In the genomic region with DNA sequence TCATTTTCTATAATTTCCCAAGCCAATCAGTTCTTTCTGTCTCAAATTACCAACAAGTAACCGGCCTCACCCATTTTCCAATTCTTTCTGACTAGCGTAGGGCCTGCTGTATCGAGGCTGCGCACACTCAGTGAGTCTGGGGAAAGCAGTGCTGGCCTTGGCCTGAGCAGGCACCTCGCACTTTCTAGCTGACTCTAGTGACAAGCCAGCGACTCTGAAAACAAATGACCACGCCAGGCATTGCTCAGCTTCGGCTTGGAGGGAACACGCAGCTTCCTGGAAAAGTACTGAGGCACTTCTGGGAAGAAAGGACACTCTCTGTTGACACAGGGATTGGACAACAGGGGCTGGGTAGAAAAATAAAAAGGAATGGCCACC, we compare ENCODE assay signal across 11 mouse cellular contexts.
DNase-seq lines count a peak whose midpoint lies in the region; ATAC-seq and TF ChIP-seq lines count a peak whose summit lies in the region.
"Had no signal": no experiment of that assay in that cellular context is flagged by ENCODE, and none has a peak within 500 bp of the region (broad histone marks: within the 10 kb centered on the region; RNA-seq: fewer than 3 reads in every experiment).

No protein-coding gene starts in this region.

- H3K79me2 ChIP-seq in heart, adult 2 months (replicated peaks; ENCODE audit: control insufficient read depth, insufficient read depth, low read length) = no peaks in the 10 kb centered on the region

- peak in 1 of 2 experiments; percentile 61 for DNase-seq in heart, adult 2 months
- DNase-seq in ES-E14 (ENCODE audit: low read depth, low spot score) = no peak
- peak; percentile 50 to 62 for DNase-seq in heart, adult 9 months (ENCODE audit: low spot score in 2 of 2)
- DNase-seq in left cerebral cortex, adult 2 months (ENCODE audit: extremely low spot score in 1 of 2, low spot score in 2 of 2) = no peak
- DNase-seq in right cerebral cortex, postnatal 25 days = no peak
- no peak for DNase-seq in left cerebral cortex, adult 18-20 months (ENCODE audit: low spot score in 2 of 2)

- H3K4me3 ChIP-seq in heart, adult 2 months = no peak overlapping the region
- H3K4me3 ChIP-seq in heart, embryonic 12.5 days = no peak overlapping the region
- H3K4me3 ChIP-seq in ES-E14 (ENCODE audit: insufficient read depth in 1 of 2, low read depth in 1 of 2, low read length in 2 of 2, poor library complexity in 1 of 2, severe bottlenecking in 1 of 2) = peak overlapping the region in 1 of 2 experiments; percentile 0; a peak in 1 of 4 replicates
- no peak overlapping the region for H3K4me3 ChIP-seq in lung, embryonic 16.5 days (ENCODE audit: low read length)
- H3K4me3 ChIP-seq in left cerebral cortex, adult 2 months = no peak overlapping the region
- H3K4me3 ChIP-seq: forebrain, embryonic 15.5 days; neural tube, embryonic 13.5 days had no signal

- peaks cover 9% of the 10 kb centered on the region for H3K4me1 ChIP-seq in heart, adult 2 months (ENCODE audit: control insufficient read depth, insufficient read depth, low read length)
- peaks cover 28% of the 10 kb centered on the region for H3K4me1 ChIP-seq in heart, embryonic 12.5 days (replicated peaks)
- H3K4me1 ChIP-seq in ES-E14 (ENCODE audit: control insufficient read depth in 2 of 2, insufficient read depth in 2 of 2, low read length in 2 of 2, poor library complexity in 1 of 2) = peaks cover 18 to 20% of the 10 kb centered on the region in 2 experiments; a peak in 3 of 4 replicates
- peaks cover 4% of the 10 kb centered on the region; the same call in 1 of the 2 replicates for H3K4me1 ChIP-seq in lung, embryonic 16.5 days (replicated peaks; ENCODE audit: control insufficient read depth, insufficient read depth, low read length)
- H3K4me1 ChIP-seq: forebrain, embryonic 15.5 days had no signal

- no peaks in the 10 kb centered on the region for H3K27me3 ChIP-seq in heart, adult 2 months (ENCODE audit: control insufficient read depth, insufficient read depth, low read length)
- peaks cover 20% of the 10 kb centered on the region; the same call in 1 of the 2 replicates for H3K27me3 ChIP-seq in heart, embryonic 12.5 days (replicated peaks)
- H3K27me3 ChIP-seq in lung, embryonic 16.5 days (ENCODE audit: control insufficient read depth, insufficient read depth, low read depth, low read length) = no peaks in the 10 kb centered on the region
- H3K27me3 ChIP-seq: forebrain, embryonic 15.5 days; neural tube, embryonic 13.5 days had no signal

- no peak overlapping the region for H3K4me2 ChIP-seq in heart, embryonic 12.5 days
- H3K4me2 ChIP-seq in lung, embryonic 16.5 days (ENCODE audit: low read depth, low read length) = no peak overlapping the region
- H3K4me2 ChIP-seq: forebrain, embryonic 15.5 days; hindbrain, embryonic 14.5 days; neural tube, embryonic 13.5 days had no signal

- peak overlapping the region; percentile 60 for H3K27ac ChIP-seq in heart, adult 2 months
- no peak overlapping the region for H3K27ac ChIP-seq in heart, embryonic 12.5 days (ENCODE audit: poor library complexity, severe bottlenecking)
- peak overlapping the region; percentile 42 for H3K27ac ChIP-seq in ES-E14 (ENCODE audit: insufficient read depth, low read depth, low read length, poor library complexity, severe bottlenecking)
- H3K27ac ChIP-seq in lung, embryonic 16.5 days (ENCODE audit: low read length) = peak overlapping the region; percentile 83
- no peak overlapping the region for H3K27ac ChIP-seq in left cerebral cortex, adult 2 months
- H3K27ac ChIP-seq: forebrain, embryonic 15.5 days; hindbrain, embryonic 14.5 days; neural tube, embryonic 13.5 days had no signal

- no peak for TF ChIP-seq EP300 in heart, adult 2 months (IDR thresholded peaks at IDR 0.05; ENCODE audit: insufficient read depth, low read depth, low read length)

- no peak overlapping the region for H3K9ac ChIP-seq in heart, adult 2 months (ENCODE audit: low read depth, low read length)
- no peak overlapping the region for H3K9ac ChIP-seq in heart, embryonic 12.5 days
- peak overlapping the region; percentile 58 for H3K9ac ChIP-seq in ES-E14 (ENCODE audit: insufficient read depth, low read depth, low read length, poor library complexity, severe bottlenecking)
- H3K9ac ChIP-seq in lung, embryonic 16.5 days (ENCODE audit: low read length) = no peak overlapping the region
- H3K9ac ChIP-seq: forebrain, embryonic 15.5 days; hindbrain, embryonic 14.5 days; neural tube, embryonic 13.5 days had no signal

- in situ Hi-C loops in ES-E14 (cut with MboI; ENCODE audit: low sequenced_read_pairs in 2 of 2, unreplicated experiment in 2 of 2) = no loop called here

- no peak for TF ChIP-seq CTCF in heart, adult 2 months (IDR thresholded peaks at IDR 0.05)
- no peak for TF ChIP-seq CTCF in left cerebral cortex, adult 2 months (IDR thresholded peaks at IDR 0.05)

- peak; percentile 38; the same call in 1 of the 2 replicates for TF ChIP-seq POLR2A in heart, adult 2 months (IDR thresholded peaks at IDR 0.05; ENCODE audit: insufficient read depth, low read depth, low read length)

- intact Hi-C loops in heart, adult 2 months (cut with DNase I) = loop anchor here (1.0 to 5.0 kb wide), 5 partner anchors 39 to 259 kb away; partner anchors contain the start of gene Cradd
- intact Hi-C loops in left cerebral cortex, adult 2 months (cut with DNase I) = no loop called here

- H3K36me3 ChIP-seq in heart, adult 2 months (ENCODE audit: control insufficient read depth, insufficient read depth, low read length) = no peaks in the 10 kb centered on the region
- no peaks in the 10 kb centered on the region for H3K36me3 ChIP-seq in heart, embryonic 12.5 days
- H3K36me3 ChIP-seq in ES-E14 (ENCODE audit: control insufficient read depth, insufficient read depth, low read length, poor library complexity, severe bottlenecking) = no peaks in the 10 kb centered on the region
- no peaks in the 10 kb centered on the region for H3K36me3 ChIP-seq in lung, embryonic 16.5 days (ENCODE audit: control insufficient read depth, insufficient read depth, low read length)
- H3K36me3 ChIP-seq: forebrain, embryonic 15.5 days; neural tube, embryonic 13.5 days had no signal

- H3K9me3 ChIP-seq in heart, embryonic 12.5 days (replicated peaks) = no peaks in the 10 kb centered on the region
- no peaks in the 10 kb centered on the region for H3K9me3 ChIP-seq in ES-E14 (ENCODE audit: control insufficient read depth, insufficient read depth, low read depth, low read length)
- H3K9me3 ChIP-seq in lung, embryonic 16.5 days (ENCODE audit: control insufficient read depth, low read length) = no peaks in the 10 kb centered on the region
- H3K9me3 ChIP-seq: forebrain, embryonic 15.5 days; neural tube, embryonic 13.5 days had no signal

- no peak for ATAC-seq in heart, embryonic 12.5 days (ENCODE audit: insufficient number of reproducible peaks, low FRiP score)
- peak; percentile 75 for ATAC-seq in lung, embryonic 16.5 days (ENCODE audit: low read depth)
- ATAC-seq: forebrain, embryonic 15.5 days had no signal

- 67% methylated on average over 9 of the region's 9 CpGs for WGBS in heart, adult 2 months
- 74% methylated on average over 9 of the region's 9 CpGs for WGBS in heart, embryonic 12.5 days
- 46% methylated on average over 9 of the region's 9 CpGs for WGBS in lung, embryonic 16.5 days

TF ChIP-seq in ES-E14, 5 proteins besides CTCF, POLR2A, EP300 and RAD21:
- no peak for TF ChIP-seq MAFK (IDR thresholded peaks at IDR 0.05; ENCODE audit: insufficient read depth, low read depth, low read length)
- TF ChIP-seq ZNF384 (IDR thresholded peaks at IDR 0.05; ENCODE audit: low read depth, low read length) = no peak
- no peak for TF ChIP-seq ZC3H11A (IDR thresholded peaks at IDR 0.05; ENCODE audit: borderline replicate concordance, low read depth, low read length)
- no peak for TF ChIP-seq CHD2 (IDR thresholded peaks at IDR 0.05; ENCODE audit: low read depth, low read length)
- no peak for TF ChIP-seq HCFC1 (IDR thresholded peaks at IDR 0.05; ENCODE audit: borderline replicate concordance, insufficient read depth, low read length)

Comparison
In these comparisons a context has a peak if more than half of its experiments do, and no peak if none do; other contexts are left out.
1. H3K27ac ChIP-seq: peak in heart, adult 2 months (single experiment), ES-E14 (single experiment) and lung, embryonic 16.5 days (single experiment); none in heart, embryonic 12.5 days (single experiment) and left cerebral cortex, adult 2 months (single experiment).
2. DNase-seq: peak in heart, adult 9 months (2 of 2); none in ES-E14 (single experiment), left cerebral cortex, adult 2 months (0 of 2), right cerebral cortex, postnatal 25 days (single experiment) and left cerebral cortex, adult 18-20 months (0 of 2).